Mouse (Mus musculus): ENCODE data around the gene Gm7356. TPM values are rescaled to one million over a fixed set of nuclear protein-coding genes. Genes with fewer than 3 reads are reported as not detected.
"Not testable (repeated sequence)": the region's sequence is repeated elsewhere in the genome, so short reads cannot be mapped to it uniquely, and the experiment has no call there.

Gene Gm7356
- not detected in 2 replicates for polyA plus RNA-seq (2012; rRNA removed)

- H3K4me3 ChIP-seq (ENCODE audit: control insufficient read depth, insufficient read depth, low read length); H3K27me3 ChIP-seq (ENCODE audit: control insufficient read depth, insufficient read depth, low read length); H3K27ac ChIP-seq (ENCODE audit: control insufficient read depth, insufficient read depth, low read length); H3K4me1 ChIP-seq (replicated peaks; ENCODE audit: control insufficient read depth, insufficient read depth, low read length); DNase-seq; H3K36me3 ChIP-seq (ENCODE audit: control insufficient read depth, insufficient read depth, low read length): not testable (repeated sequence)
- 86% methylated on average over 4 of the region's 4 CpGs for WGBS
These were observed at the start of gene Gm7356 for GRCm38 (mm10) chr17:14003604-14004003. TSS of gene Gm7356 (minus strand) at chr17:14003704.

- H3K27me3 ChIP-seq (ENCODE audit: control insufficient read depth, insufficient read depth, low read length); H3K4me1 ChIP-seq (replicated peaks; ENCODE audit: control insufficient read depth, insufficient read depth, low read length); DNase-seq; H3K4me3 ChIP-seq (ENCODE audit: control insufficient read depth, insufficient read depth, low read length); H3K27ac ChIP-seq (ENCODE audit: control insufficient read depth, insufficient read depth, low read length); H3K36me3 ChIP-seq (ENCODE audit: control insufficient read depth, insufficient read depth, low read length): not testable (repeated sequence)
- 81% methylated on average over 1 of the region's 2 CpGs for WGBS
These were observed 38.4 kb upstream of the Gm7356 start for GRCm38 (mm10) chr17:14041880-14042279.

- H3K36me3 ChIP-seq (ENCODE audit: control insufficient read depth, insufficient read depth, low read length); H3K4me3 ChIP-seq (ENCODE audit: control insufficient read depth, insufficient read depth, low read length); DNase-seq; H3K4me1 ChIP-seq (replicated peaks; ENCODE audit: control insufficient read depth, insufficient read depth, low read length); H3K27me3 ChIP-seq (ENCODE audit: control insufficient read depth, insufficient read depth, low read length); H3K27ac ChIP-seq (ENCODE audit: control insufficient read depth, insufficient read depth, low read length): not testable (repeated sequence)
- 53% methylated on average over 1 of the region's 2 CpGs for WGBS
These were observed 33.5 kb upstream of the Gm7356 start for GRCm38 (mm10) chr17:14037012-14037411.

- H3K4me3 ChIP-seq (ENCODE audit: control insufficient read depth, insufficient read depth, low read length); H3K4me1 ChIP-seq (replicated peaks; ENCODE audit: control insufficient read depth, insufficient read depth, low read length); H3K27me3 ChIP-seq (ENCODE audit: control insufficient read depth, insufficient read depth, low read length); H3K36me3 ChIP-seq (ENCODE audit: control insufficient read depth, insufficient read depth, low read length); H3K27ac ChIP-seq (ENCODE audit: control insufficient read depth, insufficient read depth, low read length); DNase-seq: not testable (repeated sequence)
- 89% methylated on average over 4 of the region's 4 CpGs for WGBS
These were observed 32.6 kb upstream of the Gm7356 start for GRCm38 (mm10) chr17:14036113-14036512.

- H3K27ac ChIP-seq (ENCODE audit: control insufficient read depth, insufficient read depth, low read length); H3K36me3 ChIP-seq (ENCODE audit: control insufficient read depth, insufficient read depth, low read length); H3K27me3 ChIP-seq (ENCODE audit: control insufficient read depth, insufficient read depth, low read length); H3K4me1 ChIP-seq (replicated peaks; ENCODE audit: control insufficient read depth, insufficient read depth, low read length); H3K4me3 ChIP-seq (ENCODE audit: control insufficient read depth, insufficient read depth, low read length); DNase-seq: not testable (repeated sequence)
- 46% methylated on average over 2 of the region's 2 CpGs for WGBS
These were observed 10.1 kb downstream of the Gm7356 start for GRCm38 (mm10) chr17:13993425-13993824.

- 95% methylated on average over 1 of the region's 1 CpGs for WGBS
- Histone ChIP-seq H3K36me3 (ENCODE audit: control insufficient read depth, insufficient read depth, low read length) (no peaks in the 10 kb centered on the region), H3K4me1 (replicated peaks; ENCODE audit: control insufficient read depth, insufficient read depth, low read length) (no peaks in the 10 kb centered on the region), H3K4me3 (ENCODE audit: control insufficient read depth, insufficient read depth, low read length) (no peak overlapping the region), H3K27me3 (ENCODE audit: control insufficient read depth, insufficient read depth, low read length) (no peaks in the 10 kb centered on the region), H3K27ac (ENCODE audit: control insufficient read depth, insufficient read depth, low read length) (no peak overlapping the region)
- DNase-seq, result no peak
- no peak for TF ChIP-seq CTCF (IDR thresholded peaks at IDR 0.05; ENCODE audit: borderline replicate concordance, control insufficient read depth, extremely low read depth, insufficient read depth, low read length, poor library complexity)
- TF ChIP-seq POLR2A (IDR thresholded peaks at IDR 0.05; ENCODE audit: control insufficient read depth, extremely low read depth, insufficient read depth, low read length, poor library complexity), result no peak
These were observed 15.8 kb downstream of the Gm7356 start for GRCm38 (mm10) chr17:13987690-13988089.

- not testable (repeated sequence) for H3K27me3 ChIP-seq (ENCODE audit: control insufficient read depth, insufficient read depth, low read length); H3K4me1 ChIP-seq (replicated peaks; ENCODE audit: control insufficient read depth, insufficient read depth, low read length); H3K36me3 ChIP-seq (ENCODE audit: control insufficient read depth, insufficient read depth, low read length); H3K4me3 ChIP-seq (ENCODE audit: control insufficient read depth, insufficient read depth, low read length); DNase-seq; H3K27ac ChIP-seq (ENCODE audit: control insufficient read depth, insufficient read depth, low read length)
- WGBS, result 82% methylated on average over 5 of the region's 5 CpGs
These were observed 32.7 kb downstream of the Gm7356 start for GRCm38 (mm10) chr17:13970796-13971195.

- WGBS, result 69% methylated on average over 1 of the region's 2 CpGs
- H3K4me1 ChIP-seq (replicated peaks; ENCODE audit: control insufficient read depth, insufficient read depth, low read length); H3K27me3 ChIP-seq (ENCODE audit: control insufficient read depth, insufficient read depth, low read length); H3K36me3 ChIP-seq (ENCODE audit: control insufficient read depth, insufficient read depth, low read length); H3K4me3 ChIP-seq (ENCODE audit: control insufficient read depth, insufficient read depth, low read length); DNase-seq; H3K27ac ChIP-seq (ENCODE audit: control insufficient read depth, insufficient read depth, low read length): not testable (repeated sequence)
These were observed 33.6 kb downstream of the Gm7356 start for GRCm38 (mm10) chr17:13969917-13970316.

- DNase-seq; H3K4me3 ChIP-seq (ENCODE audit: control insufficient read depth, insufficient read depth, low read length); H3K4me1 ChIP-seq (replicated peaks; ENCODE audit: control insufficient read depth, insufficient read depth, low read length); H3K27me3 ChIP-seq (ENCODE audit: control insufficient read depth, insufficient read depth, low read length); H3K36me3 ChIP-seq (ENCODE audit: control insufficient read depth, insufficient read depth, low read length); H3K27ac ChIP-seq (ENCODE audit: control insufficient read depth, insufficient read depth, low read length): not testable (repeated sequence)
- WGBS, result 57% methylated on average over 1 of the region's 2 CpGs
These were observed 38.5 kb downstream of the Gm7356 start for GRCm38 (mm10) chr17:13965048-13965447.

- 92% methylated on average over 3 of the region's 3 CpGs for WGBS
- not testable (repeated sequence) for H3K27me3 ChIP-seq (ENCODE audit: control insufficient read depth, insufficient read depth, low read length); H3K4me1 ChIP-seq (replicated peaks; ENCODE audit: control insufficient read depth, insufficient read depth, low read length); H3K27ac ChIP-seq (ENCODE audit: control insufficient read depth, insufficient read depth, low read length); H3K36me3 ChIP-seq (ENCODE audit: control insufficient read depth, insufficient read depth, low read length); DNase-seq; H3K4me3 ChIP-seq (ENCODE audit: control insufficient read depth, insufficient read depth, low read length)
These were observed 41.3 kb downstream of the Gm7356 start for GRCm38 (mm10) chr17:13962245-13962644.

GRCm38 (mm10) chr17:13958129-13958528 is 45.4 kb downstream of the Gm7356 start:
- 80% methylated on average over 1 of the region's 2 CpGs for WGBS
- not testable (repeated sequence) for DNase-seq; H3K36me3 ChIP-seq (ENCODE audit: control insufficient read depth, insufficient read depth, low read length); H3K4me1 ChIP-seq (replicated peaks; ENCODE audit: control insufficient read depth, insufficient read depth, low read length); H3K27ac ChIP-seq (ENCODE audit: control insufficient read depth, insufficient read depth, low read length); H3K4me3 ChIP-seq (ENCODE audit: control insufficient read depth, insufficient read depth, low read length); H3K27me3 ChIP-seq (ENCODE audit: control insufficient read depth, insufficient read depth, low read length)
